Mouse (Mus musculus): ENCODE data around the gene Lamtor1. TPM values are rescaled to one million over a fixed set of nuclear protein-coding genes. Genes with fewer than 3 reads are reported as not detected.

Gene Lamtor1
- polyA plus RNA-seq, 1 experiment from 2014 or later = 161 TPM

GRCm38 (mm10) chr7:101954163-101954562, 48.5 kb downstream of the Lamtor1 start:
- ATAC-seq (ENCODE audit: insufficient read depth) = no peak
- H3K27ac ChIP-seq (ENCODE audit: low read depth) = no peak overlapping the region
- H3K27me3 ChIP-seq (ENCODE audit: insufficient read depth, low read length) = no peaks in the 10 kb centered on the region
- no peak for DNase-seq
- WGBS = 92% methylated on average over 2 of the region's 2 CpGs
- no peak overlapping the region for H3K4me3 ChIP-seq (ENCODE audit: low read depth, low read length)
- no peak for TF ChIP-seq CTCF (IDR thresholded peaks at IDR 0.05; ENCODE audit: low read depth)
- H3K9me3 ChIP-seq (ENCODE audit: low read depth, low read length) = no peaks in the 10 kb centered on the region
- H3K36me3 ChIP-seq (ENCODE audit: insufficient read depth) = no peaks in the 10 kb centered on the region
- no peak overlapping the region for H3K4me2 ChIP-seq
- no peak overlapping the region for H3K9ac ChIP-seq
- H3K4me1 ChIP-seq (ENCODE audit: insufficient read depth) = no peaks in the 10 kb centered on the region

GRCm38 (mm10) chr7:101955276-101955675, 49.6 kb downstream of the Lamtor1 start:
- no peak overlapping the region for H3K9ac ChIP-seq
- no peak for TF ChIP-seq CTCF (IDR thresholded peaks at IDR 0.05; ENCODE audit: low read depth)
- ATAC-seq (ENCODE audit: insufficient read depth) (no peak), DNase-seq (no peak)
- no peaks in the 10 kb centered on the region for H3K4me1 ChIP-seq (ENCODE audit: insufficient read depth)
- H3K36me3 ChIP-seq (ENCODE audit: insufficient read depth) = no peaks in the 10 kb centered on the region
- H3K4me2 ChIP-seq = no peak overlapping the region
- H3K9me3 ChIP-seq (ENCODE audit: low read depth, low read length) = no peaks in the 10 kb centered on the region
- H3K27ac ChIP-seq (ENCODE audit: low read depth) = no peak overlapping the region
- 77% methylated on average over 2 of the region's 2 CpGs for WGBS
- no peak overlapping the region for H3K4me3 ChIP-seq (ENCODE audit: low read depth, low read length)
- no peaks in the 10 kb centered on the region for H3K27me3 ChIP-seq (ENCODE audit: insufficient read depth, low read length)

DNA sequence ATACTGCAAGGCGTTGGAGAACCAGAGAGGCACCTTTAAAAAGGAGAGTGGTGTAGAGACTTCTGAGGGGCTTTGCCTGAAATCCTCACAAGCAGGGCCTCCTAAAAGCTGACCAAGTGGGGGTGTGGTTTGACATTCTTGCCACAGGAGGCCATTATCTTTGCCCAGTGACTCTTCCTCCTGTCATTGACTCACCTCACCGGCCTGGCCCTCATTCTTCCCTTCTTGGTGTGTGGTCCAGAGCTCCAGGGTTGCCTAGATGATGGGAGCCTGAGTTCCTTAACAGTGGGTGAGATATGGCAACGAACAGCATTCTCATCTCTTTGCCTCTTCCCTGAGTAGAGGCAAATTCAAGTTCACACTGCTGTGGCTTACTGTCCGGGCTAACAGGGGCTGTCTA, 50.2 kb downstream of the Lamtor1 start:
- no peak overlapping the region for H3K9ac ChIP-seq
- no peak overlapping the region for H3K4me2 ChIP-seq
- no peak for ATAC-seq (ENCODE audit: insufficient read depth)
- TF ChIP-seq CTCF (IDR thresholded peaks at IDR 0.05; ENCODE audit: low read depth) = no peak
- DNase-seq = no peak
- no peak overlapping the region for H3K27ac ChIP-seq (ENCODE audit: low read depth)
- WGBS = 66% methylated on average over 4 of the region's 4 CpGs
- H3K4me1 ChIP-seq (ENCODE audit: insufficient read depth) = no peaks in the 10 kb centered on the region
- no peaks in the 10 kb centered on the region for H3K36me3 ChIP-seq (ENCODE audit: insufficient read depth)
- H3K4me3 ChIP-seq (ENCODE audit: low read depth, low read length) = no peak overlapping the region
- no peaks in the 10 kb centered on the region for H3K9me3 ChIP-seq (ENCODE audit: low read depth, low read length)
- H3K27me3 ChIP-seq (ENCODE audit: insufficient read depth, low read length) = no peaks in the 10 kb centered on the region

- Histone ChIP-seq H3K4me1 (ENCODE audit: insufficient read depth) (no peaks in the 10 kb centered on the region), H3K4me2 (no peak overlapping the region), H3K27me3 (ENCODE audit: insufficient read depth, low read length) (no peaks in the 10 kb centered on the region), H3K27ac (ENCODE audit: low read depth) (no peak overlapping the region), H3K9ac (no peak overlapping the region), H3K4me3 (ENCODE audit: low read depth, low read length) (no peak overlapping the region), H3K36me3 (ENCODE audit: insufficient read depth) (no peaks in the 10 kb centered on the region), H3K9me3 (ENCODE audit: low read depth, low read length) (no peaks in the 10 kb centered on the region)
- no peak for ATAC-seq (ENCODE audit: insufficient read depth)
- 86% methylated on average over 1 of the region's 1 CpGs for WGBS
- TF ChIP-seq CTCF (IDR thresholded peaks at IDR 0.05; ENCODE audit: low read depth) = no peak
- DNase-seq = no peak
These were observed 50.8 kb downstream of the Lamtor1 start for GRCm38 (mm10) chr7:101956481-101956880.

- no peaks in the 10 kb centered on the region for H3K36me3 ChIP-seq (ENCODE audit: insufficient read depth)
- DNase-seq = no peak
- 88% methylated on average over 5 of the region's 5 CpGs for WGBS
- H3K9ac ChIP-seq = no peak overlapping the region
- no peak overlapping the region for H3K4me3 ChIP-seq (ENCODE audit: low read depth, low read length)
- ATAC-seq (ENCODE audit: insufficient read depth) = no peak
- H3K9me3 ChIP-seq (ENCODE audit: low read depth, low read length) = no peaks in the 10 kb centered on the region
- no peak for TF ChIP-seq CTCF (IDR thresholded peaks at IDR 0.05; ENCODE audit: low read depth)
- H3K4me2 ChIP-seq = no peak overlapping the region
- H3K4me1 ChIP-seq (ENCODE audit: insufficient read depth) = no peaks in the 10 kb centered on the region
- H3K27ac ChIP-seq (ENCODE audit: low read depth) = no peak overlapping the region
- no peaks in the 10 kb centered on the region for H3K27me3 ChIP-seq (ENCODE audit: insufficient read depth, low read length)
These were observed 51.2 kb downstream of the Lamtor1 start for GRCm38 (mm10) chr7:101956911-101957310.

DNA sequence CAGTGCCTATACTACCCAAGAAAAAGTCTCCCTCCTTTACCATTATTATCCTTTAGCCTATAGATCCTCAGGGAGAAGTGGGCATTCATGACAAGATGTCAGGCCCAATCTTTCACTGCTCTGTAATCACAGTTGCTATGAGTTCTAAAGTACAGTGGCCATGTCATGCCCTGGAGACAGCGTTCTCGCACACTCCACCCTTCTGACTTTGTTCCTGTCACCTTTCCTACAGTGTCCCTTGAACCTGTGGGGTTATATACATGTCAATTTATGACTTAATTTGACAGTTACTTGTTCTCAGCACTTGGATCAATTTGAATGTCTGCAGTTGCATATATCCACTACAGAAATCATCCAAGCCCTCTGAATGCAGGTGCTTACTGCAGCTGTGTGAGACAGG, 57.1 kb downstream of the Lamtor1 start:
- no peak overlapping the region for H3K4me2 ChIP-seq
- no peak overlapping the region for H3K27ac ChIP-seq (ENCODE audit: low read depth)
- DNase-seq (no peak), ATAC-seq (ENCODE audit: insufficient read depth) (no peak)
- peaks cover 8% of the 10 kb centered on the region; the same call in 1 of the 2 replicates for H3K4me1 ChIP-seq (ENCODE audit: insufficient read depth)
- H3K27me3 ChIP-seq (ENCODE audit: insufficient read depth, low read length) = no peaks in the 10 kb centered on the region
- no peak overlapping the region for H3K9ac ChIP-seq
- no peak overlapping the region for H3K4me3 ChIP-seq (ENCODE audit: low read depth, low read length)
- no peaks in the 10 kb centered on the region for H3K36me3 ChIP-seq (ENCODE audit: insufficient read depth)
- no peak for TF ChIP-seq CTCF (IDR thresholded peaks at IDR 0.05; ENCODE audit: low read depth)
- no peaks in the 10 kb centered on the region for H3K9me3 ChIP-seq (ENCODE audit: low read depth, low read length)
- 91% methylated on average over 2 of the region's 2 CpGs for WGBS

GRCm38 (mm10) chr7:101963621-101964020, 57.9 kb downstream of the Lamtor1 start:
- DNase-seq = no peak
- whole genome bisulfite sequencing = 96% methylated on average over 2 of the region's 2 CpGs
- Histone ChIP-seq H3K9me3 (ENCODE audit: low read depth, low read length) (no peaks in the 10 kb centered on the region), H3K4me1 (ENCODE audit: insufficient read depth) (peaks cover 12% of the 10 kb centered on the region), H3K9ac (no peak overlapping the region), H3K27me3 (ENCODE audit: insufficient read depth, low read length) (no peaks in the 10 kb centered on the region), H3K36me3 (ENCODE audit: insufficient read depth) (no peaks in the 10 kb centered on the region), H3K4me2 (no peak overlapping the region), H3K27ac (ENCODE audit: low read depth) (no peak overlapping the region), H3K4me3 (ENCODE audit: low read depth, low read length) (no peak overlapping the region)
- TF ChIP-seq CTCF (IDR thresholded peaks at IDR 0.05; ENCODE audit: low read depth) = no peak
- no peak for ATAC-seq (ENCODE audit: insufficient read depth)

DNA sequence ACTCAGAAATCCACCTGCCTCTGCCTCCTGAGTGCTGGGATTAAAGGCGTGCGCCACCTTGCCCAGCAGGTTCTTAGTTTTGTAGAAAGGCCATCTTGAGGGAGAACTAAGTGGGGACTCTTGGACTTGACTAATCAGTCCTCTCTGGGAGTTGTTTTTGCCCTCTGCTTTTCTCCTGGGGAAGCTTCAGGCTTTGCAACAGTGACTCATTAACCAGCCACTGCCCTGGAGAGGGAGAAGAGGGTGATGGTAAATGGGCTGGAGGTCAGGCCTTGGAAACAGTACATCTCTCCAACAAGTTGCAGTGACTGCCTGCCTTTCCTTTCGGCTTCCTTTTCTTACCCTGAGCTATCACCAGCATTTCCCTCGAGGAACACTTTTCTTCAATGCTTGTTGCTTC, 58.8 kb downstream of the Lamtor1 start:
- no peak overlapping the region for H3K9ac ChIP-seq
- no peaks in the 10 kb centered on the region for H3K36me3 ChIP-seq (ENCODE audit: insufficient read depth)
- WGBS = 81% methylated on average over 4 of the region's 4 CpGs
- no peak overlapping the region for H3K4me2 ChIP-seq
- DNase-seq = no peak
- TF ChIP-seq CTCF (IDR thresholded peaks at IDR 0.05; ENCODE audit: low read depth) = no peak
- H3K27me3 ChIP-seq (ENCODE audit: insufficient read depth, low read length) = no peaks in the 10 kb centered on the region
- ATAC-seq (ENCODE audit: insufficient read depth) = no peak
- no peak overlapping the region for H3K27ac ChIP-seq (ENCODE audit: low read depth)
- H3K4me1 ChIP-seq (ENCODE audit: insufficient read depth) = peaks cover 16% of the 10 kb centered on the region
- no peak overlapping the region for H3K4me3 ChIP-seq (ENCODE audit: low read depth, low read length)
- no peaks in the 10 kb centered on the region for H3K9me3 ChIP-seq (ENCODE audit: low read depth, low read length)
